Mouse (Mus musculus): ENCODE results near the gene Oxct2b. TPM values are rescaled to one million over a fixed set of nuclear protein-coding genes. Genes with fewer than 3 reads are reported as not detected.
A peak's percentile ranks its signal among the peaks of the same experiment; 100 is the strongest.

Gene Oxct2b
- polyA plus RNA-seq (2012; rRNA removed), result not detected in 2 replicates

GRCm38 (mm10) chr4:123116011-123116410 is at the start of gene Oxct2b:
Gene Oxct2b (plus strand): TSS chr4:123116266.
- 5% methylated on average over 22 of the region's 22 CpGs for WGBS
- no peak for DNase-seq
- no peaks in the 10 kb centered on the region for H3K4me1 ChIP-seq (ENCODE audit: control insufficient read depth, insufficient read depth, low read length)
- H3K4me3 ChIP-seq (replicated peaks; ENCODE audit: extremely low read depth, low read depth, low read length), result no peak within 1 kb of the TSS
- no peak for TF ChIP-seq CTCF (IDR thresholded peaks at IDR 0.05; ENCODE audit: insufficient read depth, low read length)
- TF ChIP-seq POLR2A (IDR thresholded peaks at IDR 0.05; ENCODE audit: borderline replicate concordance, extremely low read depth, low read depth, low read length), result no peak

- Histone ChIP-seq H3K4me3 (replicated peaks; ENCODE audit: extremely low read depth, low read depth, low read length) (no peak overlapping the region), H3K4me1 (ENCODE audit: control insufficient read depth, insufficient read depth, low read length) (no peaks in the 10 kb centered on the region)
- WGBS, result 62% methylated on average over 6 of the region's 6 CpGs
- no peak for TF ChIP-seq POLR2A (IDR thresholded peaks at IDR 0.05; ENCODE audit: borderline replicate concordance, extremely low read depth, low read depth, low read length)
- TF ChIP-seq CTCF (IDR thresholded peaks at IDR 0.05; ENCODE audit: insufficient read depth, low read length), result no peak
- no peak for DNase-seq
Observed at GRCm38 (mm10) chr4:123068646-123069045, 47.4 kb upstream of the Oxct2b start.

- no peak overlapping the region for H3K4me3 ChIP-seq (replicated peaks; ENCODE audit: extremely low read depth, low read depth, low read length)
- peak; percentile 50 for DNase-seq
- 8% methylated on average over 13 of the region's 13 CpGs for WGBS
Observed at GRCm38 (mm10) chr4:123071266-123071966, 44.6 kb upstream of the Oxct2b start.

GRCm38 (mm10) chr4:123076928-123077327 is 39.1 kb upstream of the Oxct2b start:
- H3K4me3 ChIP-seq (replicated peaks; ENCODE audit: extremely low read depth, low read depth, low read length), result no peak overlapping the region
- TF ChIP-seq POLR2A (IDR thresholded peaks at IDR 0.05; ENCODE audit: borderline replicate concordance, extremely low read depth, low read depth, low read length) (no peak), CTCF (IDR thresholded peaks at IDR 0.05; ENCODE audit: insufficient read depth, low read length) (no peak)
- H3K4me1 ChIP-seq (ENCODE audit: control insufficient read depth, insufficient read depth, low read length), result no peaks in the 10 kb centered on the region
- 56% methylated on average over 8 of the region's 8 CpGs for WGBS
- no peak for DNase-seq

More at GRCm38 (mm10) chr4:123071266-123071966, 44.6 kb upstream of the Oxct2b start:
- H3K4me1 ChIP-seq (ENCODE audit: control insufficient read depth, insufficient read depth, low read length), result no peaks in the 10 kb centered on the region
- peak; percentile 35 for TF ChIP-seq CTCF (IDR thresholded peaks at IDR 0.05; ENCODE audit: insufficient read depth, low read length)
- no peak for TF ChIP-seq POLR2A (IDR thresholded peaks at IDR 0.05; ENCODE audit: borderline replicate concordance, extremely low read depth, low read depth, low read length)

- TF ChIP-seq CTCF (IDR thresholded peaks at IDR 0.05; ENCODE audit: insufficient read depth, low read length), result no peak
- no peak for TF ChIP-seq POLR2A (IDR thresholded peaks at IDR 0.05; ENCODE audit: borderline replicate concordance, extremely low read depth, low read depth, low read length)
- Histone ChIP-seq H3K4me3 (replicated peaks; ENCODE audit: extremely low read depth, low read depth, low read length) (no peak overlapping the region), H3K4me1 (ENCODE audit: control insufficient read depth, insufficient read depth, low read length) (no peaks in the 10 kb centered on the region)
- no peak for DNase-seq
- 60% methylated on average over 4 of the region's 4 CpGs for WGBS
Observed at GRCm38 (mm10) chr4:123078231-123078630, 37.8 kb upstream of the Oxct2b start.

GRCm38 (mm10) chr4:123080791-123081190 is 35.3 kb upstream of the Oxct2b start:
- no peaks in the 10 kb centered on the region for H3K4me1 ChIP-seq (ENCODE audit: control insufficient read depth, insufficient read depth, low read length)
- no peak overlapping the region for H3K4me3 ChIP-seq (replicated peaks; ENCODE audit: extremely low read depth, low read depth, low read length)
- DNase-seq, result peak; percentile 67
- 35% methylated on average over 13 of the region's 13 CpGs for WGBS
- TF ChIP-seq POLR2A (IDR thresholded peaks at IDR 0.05; ENCODE audit: borderline replicate concordance, extremely low read depth, low read depth, low read length) (no peak), CTCF (IDR thresholded peaks at IDR 0.05; ENCODE audit: insufficient read depth, low read length) (no peak)

- DNase-seq, result peak; percentile 59
- whole genome bisulfite sequencing, result 75% methylated on average over 20 of the region's 20 CpGs
- TF ChIP-seq CTCF (IDR thresholded peaks at IDR 0.05; ENCODE audit: insufficient read depth, low read length) (peak; percentile 84), POLR2A (IDR thresholded peaks at IDR 0.05; ENCODE audit: borderline replicate concordance, extremely low read depth, low read depth, low read length) (no peak)
- H3K4me1 ChIP-seq (ENCODE audit: control insufficient read depth, insufficient read depth, low read length), result no peaks in the 10 kb centered on the region
- no peak overlapping the region for H3K4me3 ChIP-seq (replicated peaks; ENCODE audit: extremely low read depth, low read depth, low read length)
Observed at GRCm38 (mm10) chr4:123082283-123083163, 33.5 kb upstream of the Oxct2b start.

GRCm38 (mm10) chr4:123083323-123083902 is 32.7 kb upstream of the Oxct2b start:
- WGBS, result 51% methylated on average over 13 of the region's 13 CpGs
- TF ChIP-seq POLR2A (IDR thresholded peaks at IDR 0.05; ENCODE audit: borderline replicate concordance, extremely low read depth, low read depth, low read length), result no peak
- TF ChIP-seq CTCF (IDR thresholded peaks at IDR 0.05; ENCODE audit: insufficient read depth, low read length), result no peak
- Histone ChIP-seq H3K4me3 (replicated peaks; ENCODE audit: extremely low read depth, low read depth, low read length) (no peak overlapping the region), H3K4me1 (ENCODE audit: control insufficient read depth, insufficient read depth, low read length) (no peaks in the 10 kb centered on the region)
- no peak for DNase-seq

- Histone ChIP-seq H3K4me3 (replicated peaks; ENCODE audit: extremely low read depth, low read depth, low read length) (no peak overlapping the region), H3K4me1 (ENCODE audit: control insufficient read depth, insufficient read depth, low read length) (no peaks in the 10 kb centered on the region)
- WGBS, result 81% methylated on average over 2 of the region's 2 CpGs
- DNase-seq, result no peak
- TF ChIP-seq CTCF (IDR thresholded peaks at IDR 0.05; ENCODE audit: insufficient read depth, low read length), result no peak
- TF ChIP-seq POLR2A (IDR thresholded peaks at IDR 0.05; ENCODE audit: borderline replicate concordance, extremely low read depth, low read depth, low read length), result no peak
Observed at GRCm38 (mm10) chr4:123085290-123085689, 30.8 kb upstream of the Oxct2b start.

Measured in lung, adult 2 months (tissue).